Mouse (Mus musculus): ENCODE results near the gene Eef1akmt3. TPM values are rescaled to one million over a fixed set of nuclear protein-coding genes. Genes with fewer than 3 reads are reported as not detected.
A peak's percentile ranks its signal among the peaks of the same experiment; 100 is the strongest.

Eef1akmt3 gene
- total RNA-seq, 2 experiments from 2014 or later: 0.15 TPM; not detected in 1

GRCm38 (mm10) chr10:126997340-126998113, 43.8 kb downstream of the Eef1akmt3 start:
- peak in 1 of 2 experiments; percentile 44 for DNase-seq

- DNase-seq: no peak
Measured at GRCm38 (mm10) chr10:126993621-126994020, 47.7 kb downstream of the Eef1akmt3 start.

- no peak for DNase-seq
Measured at GRCm38 (mm10) chr10:126991676-126992075, 49.6 kb downstream of the Eef1akmt3 start.

- peak; percentile 88 to 91 for DNase-seq
Measured at GRCm38 (mm10) chr10:126990313-126991056, 50.8 kb downstream of the Eef1akmt3 start.

DNA sequence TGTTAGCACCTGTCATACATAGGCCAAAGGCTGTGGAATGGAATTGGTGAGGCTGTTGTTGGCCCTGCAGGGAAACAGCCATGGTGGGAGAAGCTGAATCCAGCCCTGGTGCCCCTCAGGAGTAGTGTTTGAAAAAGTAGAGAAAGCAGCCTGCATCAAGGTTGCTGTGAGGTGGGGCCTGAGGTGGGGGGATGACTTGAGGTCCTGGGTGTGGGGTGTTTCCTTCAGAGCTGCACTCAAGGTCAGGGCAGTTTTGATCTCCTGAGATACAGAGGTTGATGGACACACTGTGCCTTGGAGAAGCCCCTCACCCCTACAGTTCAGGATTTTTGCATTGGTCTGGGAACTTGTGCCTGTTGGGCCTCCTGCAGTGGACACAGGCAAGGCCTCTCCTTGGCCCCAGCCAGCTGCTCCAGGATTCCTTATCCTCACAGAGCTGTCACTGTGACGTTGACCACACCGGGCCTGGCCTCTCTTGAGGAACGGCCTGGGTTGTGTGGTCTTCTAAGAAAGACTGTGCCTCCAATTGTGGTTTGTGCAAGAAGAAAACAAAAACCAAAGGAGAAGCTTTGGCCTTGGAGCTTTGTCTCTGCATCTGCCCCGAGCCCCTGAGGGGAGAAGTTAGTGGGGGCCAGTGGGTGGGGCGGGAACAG, 52.7 kb downstream of the Eef1akmt3 start:
- DNase-seq: peak in 1 of 2 experiments; percentile 11

GRCm38 (mm10) chr10:126987183-126988118, 53.9 kb downstream of the Eef1akmt3 start:
- DNase-seq: no peak

DNA sequence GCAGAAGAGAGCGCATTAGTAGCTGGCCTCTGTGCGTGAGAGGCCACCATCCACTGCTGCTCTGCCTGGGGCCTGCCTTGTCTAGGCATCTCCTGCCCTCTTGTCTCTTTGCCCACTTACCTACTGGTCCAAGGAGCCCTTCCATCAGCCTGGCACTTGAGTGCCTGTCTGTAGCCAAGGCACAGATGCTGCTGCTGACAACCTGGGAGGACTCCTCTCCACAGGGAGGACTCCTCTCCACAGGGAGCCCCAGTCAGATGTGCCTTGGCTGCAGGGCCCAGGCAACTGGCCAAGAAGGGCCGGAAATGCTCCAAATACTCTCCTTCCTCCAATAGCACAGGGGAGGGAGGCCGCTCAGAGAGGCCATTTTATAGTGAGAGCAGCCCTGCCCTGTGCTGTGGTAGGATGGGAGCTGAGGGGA, 54.8 kb downstream of the Eef1akmt3 start:
- peak; percentile 94 to 96 for DNase-seq

DNA sequence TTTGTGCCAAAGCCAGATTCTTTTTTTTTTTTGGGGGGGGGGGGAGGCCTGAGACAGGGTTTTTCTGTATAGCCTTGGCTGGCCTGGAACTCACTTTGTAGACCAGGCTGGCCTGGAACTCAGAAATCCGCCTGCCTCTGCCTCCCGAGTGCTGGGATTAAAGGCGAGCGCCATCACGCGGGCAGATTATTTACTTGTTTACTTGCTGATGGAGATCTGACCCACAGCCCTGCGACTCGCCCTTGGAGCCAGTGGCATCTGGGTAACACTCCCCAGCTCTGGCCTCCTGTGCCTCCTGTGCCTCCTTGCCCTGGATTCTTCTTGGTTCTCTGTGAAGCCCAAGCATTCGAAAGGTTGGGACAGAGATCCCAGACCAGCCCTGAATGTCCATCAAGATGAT, 55.7 kb downstream of the Eef1akmt3 start:
- DNase-seq: no peak

GRCm38 (mm10) chr10:126985127-126985526, 56.2 kb downstream of the Eef1akmt3 start:
- no peak for DNase-seq

DNA sequence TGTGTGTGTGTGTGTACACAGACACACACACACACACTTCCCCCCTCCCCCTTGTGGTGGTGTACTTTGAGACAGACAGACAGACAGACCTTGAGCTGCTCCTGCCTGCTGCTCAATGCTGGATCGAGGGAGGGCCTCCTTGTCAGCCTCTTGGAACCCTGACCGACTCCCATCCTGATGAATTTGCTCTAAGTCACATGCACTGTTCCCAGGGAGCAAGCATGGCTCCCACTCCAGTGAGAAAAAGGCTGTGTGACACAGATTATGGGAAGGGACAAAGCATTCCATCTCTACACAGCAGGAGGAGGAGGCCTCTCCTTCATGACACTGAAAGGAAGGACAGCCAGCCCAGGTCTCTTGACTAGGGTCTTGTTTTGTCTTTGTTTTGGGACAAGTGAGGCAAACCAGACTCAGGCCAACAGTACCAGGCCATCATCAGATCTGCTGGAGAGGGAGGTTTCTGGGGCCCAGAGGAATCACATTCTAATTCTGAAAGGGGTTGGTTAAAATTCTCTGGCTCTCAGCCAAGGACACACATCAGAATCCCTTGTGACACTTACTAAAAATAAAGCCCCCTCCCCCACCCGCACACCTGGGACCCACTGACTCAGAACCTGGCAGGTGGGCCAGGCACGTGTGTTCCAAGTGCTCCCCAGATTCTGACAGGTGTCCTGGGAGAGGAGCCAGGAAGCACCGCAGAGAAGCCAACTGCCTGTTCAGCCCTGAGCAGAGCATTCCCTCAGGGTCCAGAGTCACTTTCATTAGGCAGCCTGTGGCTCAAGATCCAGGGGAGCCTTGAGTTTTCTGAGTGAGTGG, 56.9 kb downstream of the Eef1akmt3 start:
- peak; percentile 56 to 72 for DNase-seq

- DNase-seq: peak in 1 of 2 experiments; percentile 51
Measured at GRCm38 (mm10) chr10:126983193-126983725, 58.1 kb downstream of the Eef1akmt3 start.

DNA sequence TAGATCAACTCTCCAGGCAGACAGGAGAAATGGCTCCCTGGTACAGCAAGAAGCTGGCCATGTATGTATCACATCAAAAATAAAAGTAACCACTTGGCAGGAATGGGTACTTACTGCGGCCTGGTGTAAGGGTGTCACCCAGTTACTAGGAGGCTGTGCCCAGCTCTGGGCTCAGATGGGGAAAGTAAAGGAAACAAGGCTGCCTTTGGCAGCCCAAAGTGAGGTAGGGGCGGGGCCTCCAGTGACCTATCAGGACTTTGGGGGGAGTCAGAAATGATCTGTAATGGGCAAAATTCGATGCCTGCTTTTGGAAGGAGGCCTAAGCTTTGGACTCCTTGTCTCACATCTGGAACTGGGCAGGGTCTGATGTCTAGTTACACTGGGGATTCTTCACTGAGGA, 59.6 kb downstream of the Eef1akmt3 start:
- DNase-seq: peak in 1 of 2 experiments; percentile 47

Small RNAs within 50 kb of the gene (microRNA-seq; reads per million reads assigned to microRNA genes)
- gene Mir26a-2: 52.7 to 155 reads per million in 2 experiments
- gene Mir546: 0 to 0.38 reads per million in 2 experiments

Other genes starting within 250 kb of the Eef1akmt3 start
- 1 to 10 TPM; 4.2 to 5.1 TPM for gene Atp23, start 140.2 kb downstream of the Eef1akmt3 start, total RNA-seq (2021)
- gene Ctdsp2, start 62.8 kb downstream of the Eef1akmt3 start, total RNA-seq (2021): 10 to 100 TPM; 83.8 to 94.3 TPM
- under 1 TPM; 0.37 to 0.64 TPM for gene Avil, start 40.8 kb downstream of the Eef1akmt3 start, total RNA-seq (2021)
- 10 to 100 TPM; 57.3 to 71.6 TPM for gene Tsfm, start 10.7 kb downstream of the Eef1akmt3 start, total RNA-seq (2021)
- gene Mettl1, start 99 bp downstream of the Eef1akmt3 start, total RNA-seq (2021): 1 to 10 TPM; 7.0 to 8.2 TPM
- gene Cyp27b1, start 6.7 kb upstream of the Eef1akmt3 start, total RNA-seq (2021): under 1 TPM; 0.20 to 0.23 TPM
- gene March9, start 18.7 kb upstream of the Eef1akmt3 start, total RNA-seq (2021): 1 to 10 TPM; 2.9 to 3.5 TPM
- 10 to 100 TPM; 81.5 to 84.1 TPM for gene Cdk4, start 22.0 kb upstream of the Eef1akmt3 start, total RNA-seq (2021)
- 10 to 100 TPM; 44.7 to 47.4 TPM for gene Tspan31, start 28.8 kb upstream of the Eef1akmt3 start, total RNA-seq (2021)
- gene Agap2, start 33.8 kb upstream of the Eef1akmt3 start, total RNA-seq (2021): 1 to 10 TPM; 4.2 to 6.1 TPM
- gene Os9, start 79.6 kb upstream of the Eef1akmt3 start, total RNA-seq (2021): 10 to 100 TPM; 23.2 to 28.8 TPM
- 1 to 10 TPM; 1.8 to 7.9 TPM for gene B4galnt1, start 123.7 kb upstream of the Eef1akmt3 start, total RNA-seq (2021)
- gene Slc26a10, start 139.1 kb upstream of the Eef1akmt3 start, total RNA-seq (2021): 1 to 10 TPM; 8.0 to 9.2 TPM
- gene Arhgef25, start 148.6 kb upstream of the Eef1akmt3 start, total RNA-seq (2021): 10 to 100 TPM in 1 of 2 experiments, 1 to 10 TPM in 1; 8.9 to 10.1 TPM
- gene Dtx3, start 154.2 kb upstream of the Eef1akmt3 start, total RNA-seq (2021): 10 to 100 TPM; 18.1 to 21.2 TPM
- 10 to 100 TPM; 30.3 to 30.8 TPM for gene Pip4k2c, start 170.1 kb upstream of the Eef1akmt3 start, total RNA-seq (2021)
- gene Kif5a, start 221.8 kb upstream of the Eef1akmt3 start, total RNA-seq (2021): under 1 TPM; 0.41 to 0.89 TPM
- gene Dctn2, start 224.9 kb upstream of the Eef1akmt3 start, total RNA-seq (2021): 100 to 1,000 TPM; 139 to 146 TPM
- 10 to 100 TPM; 16.7 to 20.2 TPM for gene Mbd6, start 247.5 kb upstream of the Eef1akmt3 start, total RNA-seq (2021)